Comparison of ENCODE assay signal across 9 mouse cellular contexts in the genomic region with DNA sequence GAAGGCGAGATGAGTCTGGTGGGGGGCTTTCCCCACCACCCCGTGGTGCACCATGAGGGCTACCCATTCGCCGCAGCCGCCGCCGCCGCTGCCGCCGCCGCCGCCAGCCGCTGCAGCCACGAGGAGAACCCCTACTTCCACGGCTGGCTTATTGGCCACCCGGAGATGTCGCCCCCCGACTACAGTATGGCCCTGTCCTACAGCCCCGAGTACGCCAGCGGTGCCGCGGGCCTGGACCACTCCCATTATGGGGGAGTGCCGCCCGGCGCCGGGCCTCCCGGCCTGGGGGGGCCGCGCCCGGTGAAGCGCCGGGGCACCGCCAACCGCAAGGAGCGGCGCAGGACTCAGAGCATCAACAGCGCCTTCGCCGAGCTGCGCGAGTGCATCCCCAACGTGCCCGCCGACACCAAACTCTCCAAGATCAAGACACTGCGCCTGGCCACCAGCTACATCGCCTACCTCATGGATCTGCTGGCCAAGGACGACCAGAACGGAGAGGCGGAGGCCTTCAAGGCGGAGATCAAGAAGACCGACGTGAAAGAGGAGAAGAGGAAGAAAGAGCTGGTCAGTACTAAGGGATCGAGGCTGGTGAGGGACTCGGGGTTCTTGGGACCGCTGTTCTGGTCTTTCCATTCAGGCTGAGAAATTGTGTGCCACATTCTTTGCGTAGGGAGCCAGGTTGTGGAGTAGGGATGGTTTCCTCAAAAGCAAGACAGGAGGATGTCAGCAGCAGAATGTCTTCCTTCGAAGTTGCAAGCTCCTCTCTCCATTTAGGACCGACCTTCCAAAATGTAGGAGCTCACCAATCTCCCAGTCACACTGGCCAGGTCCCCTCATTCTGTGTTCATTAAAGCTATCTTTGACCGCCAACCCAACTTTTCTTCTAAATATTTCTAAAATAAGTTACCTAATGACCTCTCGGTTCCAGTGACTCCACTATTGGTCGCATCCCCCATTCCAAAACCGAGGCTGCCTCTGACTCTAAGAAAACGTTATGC. TPM values are rescaled to one million over a fixed set of nuclear protein-coding genes. Genes with fewer than 3 reads are reported as not detected.
DNase-seq lines count a peak whose midpoint lies in the region; ATAC-seq lines count a peak whose summit lies in the region.
"Had no signal": no experiment of that assay in that cellular context is flagged by ENCODE, and none has a peak within 500 bp of the region (broad histone marks: within the 10 kb centered on the region; RNA-seq: fewer than 3 reads in every experiment).

No protein-coding gene starts in this region.

- peak overlapping the region; percentile 63 for H3K4me3 ChIP-seq in embryonic facial prominence, embryonic 10.5 days

- WGBS in embryonic facial prominence, embryonic 10.5 days, result under 1% methylated on average over 64 of the region's 64 CpGs

- peaks cover 25% of the 10 kb centered on the region for H3K4me1 ChIP-seq in embryonic facial prominence, embryonic 10.5 days

- H3K36me3 ChIP-seq in embryonic facial prominence, embryonic 10.5 days (replicated peaks), result no peaks in the 10 kb centered on the region

- peak overlapping the region; percentile 89 for H3K27ac ChIP-seq in embryonic facial prominence, embryonic 10.5 days (replicated peaks)

- DNase-seq in MN1 (ENCODE audit: low spot score), result peak; percentile 65
- peak; percentile 67 for DNase-seq in embryonic facial prominence, embryonic 10.5 days (ENCODE audit: low spot score)
- DNase-seq in heart, postnatal 25 days (ENCODE audit: low spot score), result peak; percentile 33
- no peak for DNase-seq in spleen, postnatal 14 days (ENCODE audit: low spot score in 2 of 2)
- no peak for DNase-seq in right cerebral cortex, adult 2 months (ENCODE audit: low spot score in 2 of 2)
- no peak for DNase-seq in frontal cortex, postnatal 10 days (ENCODE audit: low spot score in 2 of 2)
- no peak for DNase-seq in left cerebral cortex, postnatal 14 days (ENCODE audit: low spot score in 2 of 2)

- peaks cover 100% of the 10 kb centered on the region for H3K27me3 ChIP-seq in embryonic facial prominence, embryonic 10.5 days (replicated peaks; ENCODE audit: low read depth, poor library complexity, severe bottlenecking)

- ATAC-seq in megakaryocyte progenitor cell, adult 5-6 weeks (replicated peaks; ENCODE audit: poor library complexity), result peak; percentile 34

- no peaks in the 10 kb centered on the region for H3K9me3 ChIP-seq in embryonic facial prominence, embryonic 10.5 days

- intact Hi-C loops in heart, postnatal 25 days (cut with DNase I), result loop anchor here (5.0 kb wide), 1 partner anchor 110 kb away; no protein-coding TSS in a partner anchor
- intact Hi-C loops in left cerebral cortex, postnatal 14 days (cut with DNase I), result loop anchor here (5.0 kb wide), 1 partner anchor 700 kb away; no protein-coding TSS in a partner anchor

RNA-seq across cellular contexts. Expression of a gene that starts 1.4 kb away (rescaled TPM):
- 3.9 and 5.4 TPM in 2 replicates for polyA plus RNA-seq in embryonic facial prominence, embryonic 10.5 days (2016; fragmentation: Nextera tagmentation; extraction: Ambion mirVana)
- 10 to 100 TPM; 49.0 to 56.6 TPM for total RNA-seq in heart, postnatal 25 days (2021)
- not detected in 2 replicates for total RNA-seq in megakaryocyte progenitor cell, adult 5-6 weeks (2015)
- total RNA-seq in megakaryocyte progenitor cell, adult 5-6 weeks (2017), result not detected in 2 replicates
- not detected for total RNA-seq in left cerebral cortex, postnatal 14 days (2021)
- total RNA-seq: layer of hippocampus, postnatal 10 days had no signal

Comparison
In these comparisons a context has a peak if more than half of its experiments do, and no peak if none do; other contexts are left out.
1. DNase-seq: peak in MN1 (single experiment), embryonic facial prominence, embryonic 10.5 days (single experiment) and heart, postnatal 25 days (single experiment); none in spleen, postnatal 14 days (0 of 2), right cerebral cortex, adult 2 months (0 of 2), frontal cortex, postnatal 10 days (0 of 2) and left cerebral cortex, postnatal 14 days (0 of 2).
2. RNA of a gene that starts 1.4 kb away (total RNA-seq): 49.0 to 56.6 TPM in heart, postnatal 25 days; not detected in megakaryocyte progenitor cell, adult 5-6 weeks and not detected in left cerebral cortex, postnatal 14 days; every median in the first group is over 10 times any median in the second.